Mouse (Mus musculus): ENCODE measurements around the gene Wwtr1. TPM values are rescaled to one million over a fixed set of nuclear protein-coding genes. Genes with fewer than 3 reads are reported as not detected.

The Wwtr1 gene
- polyA plus RNA-seq, 1 experiment from 2014 or later: 32.1 TPM

Small RNA genes within 50 kb of the gene (microRNA-seq; reads per million reads assigned to microRNA genes)
- gene Mir6377 (ENCODE audit: borderline number of aligned reads): not detected

Other genes starting within 250 kb of the Wwtr1 start
- gene Tm4sf4, start 150.6 kb downstream of the Wwtr1 start, polyA plus RNA-seq (2015; fragmentation: Nextera tagmentation; extraction: Ambion mirVana): 0.11 TPM in 1 of 2 replicates, not detected in the other
- 65.1 and 68.6 TPM in 2 replicates for gene Commd2, start 75.8 kb upstream of the Wwtr1 start, polyA plus RNA-seq (2015; fragmentation: Nextera tagmentation; extraction: Ambion mirVana)
- 0.26 and 0.32 TPM in 2 replicates for gene Ankub1, start 116.9 kb upstream of the Wwtr1 start, polyA plus RNA-seq (2015; fragmentation: Nextera tagmentation; extraction: Ambion mirVana)
- 83.8 and 87.9 TPM in 2 replicates for gene Rnf13, start 160.2 kb upstream of the Wwtr1 start, polyA plus RNA-seq (2015; fragmentation: Nextera tagmentation; extraction: Ambion mirVana)